Mouse (Mus musculus) C3H10T1/2 (cell line): ENCODE results near the gene Lrguk. TPM values are rescaled to one million over a fixed set of nuclear protein-coding genes. Genes with fewer than 3 reads are reported as not detected.

Source experiments
- polyA plus RNA-seq, 2 experiments: library from polyadenylated mRNA; unstranded; fragments of >200 nt; fragmentation: generic; extraction: Trizol; gene quantifications; one replicate each; pipeline ENCODE4 v1.2.1; 2012; ENCODE audit warnings: missing spikeins in 2 of 2

The Lrguk gene
- under 1 TPM; 0.04 to 0.39 TPM for polyA plus RNA-seq

DNA sequence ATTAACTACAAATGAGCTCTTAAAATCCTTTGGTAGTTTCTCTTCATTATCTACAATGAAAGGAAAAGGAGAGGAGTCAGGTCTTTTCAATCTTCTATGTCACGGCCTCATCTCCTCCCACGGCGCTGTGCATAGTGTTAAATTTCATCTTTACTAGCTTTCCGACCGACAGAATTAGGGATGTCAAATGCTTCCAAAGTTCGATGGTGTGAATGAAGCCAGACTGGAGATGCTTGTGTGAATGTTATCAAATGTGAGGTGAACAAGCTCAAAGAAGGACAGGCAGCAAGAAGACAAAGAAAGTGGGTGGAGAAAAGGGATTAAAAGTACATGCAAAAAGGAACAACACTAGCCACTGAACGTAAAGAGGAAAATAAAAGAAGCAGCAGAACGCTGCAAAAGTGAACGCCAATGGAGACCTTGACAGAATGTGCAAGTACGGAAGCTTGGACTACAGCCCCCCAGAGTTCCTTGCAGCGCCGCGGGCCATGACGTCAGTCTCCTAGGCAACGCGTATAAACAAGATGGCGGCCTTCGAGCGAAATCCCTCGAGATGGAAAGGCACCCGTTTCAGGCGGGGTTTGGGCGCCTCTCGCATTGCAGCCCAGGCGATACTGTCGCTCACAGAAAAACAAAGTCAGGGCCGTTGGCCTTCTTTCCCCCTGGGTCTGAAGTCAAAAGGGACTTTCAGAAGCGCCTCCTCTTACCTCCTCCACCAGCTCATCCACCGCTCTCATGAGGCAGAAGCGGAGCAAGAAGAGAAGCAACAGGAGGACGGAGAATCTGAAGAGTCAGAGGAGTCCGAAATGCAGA, at the start of gene Lrguk:
Lrguk (plus strand) TSS at position 516 of the 813 bp plus-strand sequence.

DNA sequence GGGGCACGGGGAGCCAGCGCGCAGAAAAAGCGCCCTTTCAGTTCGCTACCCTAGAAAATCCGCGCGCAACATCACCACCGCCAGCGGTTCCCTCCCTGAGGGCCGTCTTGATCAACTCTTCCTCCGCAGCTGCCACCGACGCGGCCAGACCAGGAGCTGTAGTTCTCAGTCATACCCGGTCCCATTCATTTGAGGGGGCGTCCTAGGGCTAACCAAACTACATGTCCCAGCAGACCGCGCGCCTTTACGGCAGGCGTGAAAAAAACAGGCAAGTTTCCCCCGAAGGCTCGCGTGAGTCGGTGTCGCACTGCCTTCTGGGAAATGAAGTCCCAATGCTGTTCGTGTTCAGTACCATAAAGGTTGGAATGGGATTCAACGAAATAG, 147.6 kb downstream of the Lrguk start, which contains the start of gene Slc35b4:
Slc35b4 (minus strand) TSS at position 248 of the 384 bp plus-strand sequence.

Other genes with a start within 250 kb of the Lrguk start
- 10 to 100 TPM in 1 of 2 experiments, 1 to 10 TPM in 1; 5.6 to 20.8 TPM for gene Slc35b4, start 147.7 kb downstream of the Lrguk start, polyA plus RNA-seq